Mouse (Mus musculus): ENCODE measurements around the gene Ccnd3. TPM values are rescaled to one million over a fixed set of nuclear protein-coding genes. Genes with fewer than 3 reads are reported as not detected.

Ccnd3 gene
- polyA plus RNA-seq, 1 experiment from 2014 or later: 530 TPM

- Histone ChIP-seq H3K27me3 (replicated peaks; ENCODE audit: control insufficient read depth, insufficient read depth, low read length) (peaks cover 39% of the 10 kb centered on the region), H3K36me3 (ENCODE audit: control insufficient read depth, insufficient read depth, low read length) (no peaks in the 10 kb centered on the region), H3K9ac (ENCODE audit: low read depth, low read length) (no peak overlapping the region), H3K4me1 (replicated peaks; ENCODE audit: control insufficient read depth, insufficient read depth, low read length) (peaks cover 22% of the 10 kb centered on the region), H3K4me3 (ENCODE audit: low read depth, low read length) (no peak overlapping the region), H3K4me2 (no peak overlapping the region; the same call in 1 of the 2 replicates), H3K9me3 (ENCODE audit: control insufficient read depth, low read length) (no peaks in the 10 kb centered on the region), H3K27ac (ENCODE audit: low read depth, low read length) (no peak overlapping the region)
- ATAC-seq (replicated peaks; ENCODE audit: low FRiP score) (no peak), DNase-seq (ENCODE audit: low spot score) (no peak)
- WGBS: 63% methylated on average over 11 of the region's 11 CpGs
These were observed 39.8 kb upstream of the Ccnd3 start for GRCm38 (mm10) chr17:47465016-47465415.

- H3K4me2 ChIP-seq: no peak overlapping the region
- H3K4me1 ChIP-seq (replicated peaks; ENCODE audit: control insufficient read depth, insufficient read depth, low read length): peaks cover 22% of the 10 kb centered on the region
- DNase-seq (ENCODE audit: low spot score) (no peak), ATAC-seq (replicated peaks; ENCODE audit: low FRiP score) (no peak)
- no peak overlapping the region for H3K4me3 ChIP-seq (ENCODE audit: low read depth, low read length)
- no peaks in the 10 kb centered on the region for H3K9me3 ChIP-seq (ENCODE audit: control insufficient read depth, low read length)
- no peaks in the 10 kb centered on the region for H3K36me3 ChIP-seq (ENCODE audit: control insufficient read depth, insufficient read depth, low read length)
- 32% methylated on average over 9 of the region's 9 CpGs for WGBS
- H3K27ac ChIP-seq (ENCODE audit: low read depth, low read length): no peak overlapping the region
- H3K9ac ChIP-seq (ENCODE audit: low read depth, low read length): no peak overlapping the region
- H3K27me3 ChIP-seq (replicated peaks; ENCODE audit: control insufficient read depth, insufficient read depth, low read length): peaks cover 39% of the 10 kb centered on the region
These were observed 38.6 kb upstream of the Ccnd3 start for GRCm38 (mm10) chr17:47466284-47466683.

- Histone ChIP-seq H3K27me3 (replicated peaks; ENCODE audit: control insufficient read depth, insufficient read depth, low read length) (peaks cover 43% of the 10 kb centered on the region), H3K4me2 (peak overlapping the region; percentile 60), H3K9me3 (ENCODE audit: control insufficient read depth, low read length) (no peaks in the 10 kb centered on the region), H3K4me1 (replicated peaks; ENCODE audit: control insufficient read depth, insufficient read depth, low read length) (peaks cover 25% of the 10 kb centered on the region), H3K4me3 (ENCODE audit: low read depth, low read length) (no peak overlapping the region), H3K9ac (ENCODE audit: low read depth, low read length) (no peak overlapping the region), H3K27ac (ENCODE audit: low read depth, low read length) (no peak overlapping the region), H3K36me3 (ENCODE audit: control insufficient read depth, insufficient read depth, low read length) (no peaks in the 10 kb centered on the region)
- ATAC-seq (replicated peaks; ENCODE audit: low FRiP score): no peak
- DNase-seq (ENCODE audit: low spot score): no peak
- WGBS: 68% methylated on average over 11 of the region's 11 CpGs
These were observed 37.2 kb upstream of the Ccnd3 start for GRCm38 (mm10) chr17:47467659-47468058.

GRCm38 (mm10) chr17:47468063-47468462 lies 36.8 kb upstream of the Ccnd3 start:
- DNase-seq (ENCODE audit: low spot score) (no peak), ATAC-seq (replicated peaks; ENCODE audit: low FRiP score) (no peak)
- peak overlapping the region; percentile 60 for H3K4me2 ChIP-seq
- H3K27me3 ChIP-seq (replicated peaks; ENCODE audit: control insufficient read depth, insufficient read depth, low read length): peaks cover 43% of the 10 kb centered on the region
- H3K36me3 ChIP-seq (ENCODE audit: control insufficient read depth, insufficient read depth, low read length): no peaks in the 10 kb centered on the region
- no peaks in the 10 kb centered on the region for H3K9me3 ChIP-seq (ENCODE audit: control insufficient read depth, low read length)
- H3K4me3 ChIP-seq (ENCODE audit: low read depth, low read length): peak overlapping the region; percentile 38
- 0 out of 2 replicates have a peak overlapping the region, but pooled peaks have one; percentile 31 for H3K9ac ChIP-seq (ENCODE audit: low read depth, low read length)
- H3K4me1 ChIP-seq (replicated peaks; ENCODE audit: control insufficient read depth, insufficient read depth, low read length): peaks cover 27% of the 10 kb centered on the region
- WGBS: 27% methylated on average over 14 of the region's 14 CpGs
- H3K27ac ChIP-seq (ENCODE audit: low read depth, low read length): no peak overlapping the region

GRCm38 (mm10) chr17:47468466-47468865 lies 36.4 kb upstream of the Ccnd3 start:
- no peak overlapping the region for H3K27ac ChIP-seq (ENCODE audit: low read depth, low read length)
- H3K4me3 ChIP-seq (ENCODE audit: low read depth, low read length): peak overlapping the region; percentile 38
- 8% methylated on average over 33 of the region's 34 CpGs for WGBS
- H3K27me3 ChIP-seq (replicated peaks; ENCODE audit: control insufficient read depth, insufficient read depth, low read length): peaks cover 43% of the 10 kb centered on the region
- peak overlapping the region; percentile 60 for H3K4me2 ChIP-seq
- ATAC-seq (replicated peaks; ENCODE audit: low FRiP score) (no peak), DNase-seq (ENCODE audit: low spot score) (no peak)
- 0 out of 2 replicates have a peak overlapping the region, but pooled peaks have one; percentile 31 for H3K9ac ChIP-seq (ENCODE audit: low read depth, low read length)
- no peaks in the 10 kb centered on the region for H3K9me3 ChIP-seq (ENCODE audit: control insufficient read depth, low read length)
- H3K4me1 ChIP-seq (replicated peaks; ENCODE audit: control insufficient read depth, insufficient read depth, low read length): peaks cover 30% of the 10 kb centered on the region
- no peaks in the 10 kb centered on the region for H3K36me3 ChIP-seq (ENCODE audit: control insufficient read depth, insufficient read depth, low read length)

- H3K9me3 ChIP-seq (ENCODE audit: control insufficient read depth, low read length): no peaks in the 10 kb centered on the region
- no peak overlapping the region for H3K9ac ChIP-seq (ENCODE audit: low read depth, low read length)
- peaks cover 30% of the 10 kb centered on the region for H3K4me1 ChIP-seq (replicated peaks; ENCODE audit: control insufficient read depth, insufficient read depth, low read length)
- no peak overlapping the region for H3K4me3 ChIP-seq (ENCODE audit: low read depth, low read length)
- DNase-seq (ENCODE audit: low spot score) (no peak), ATAC-seq (replicated peaks; ENCODE audit: low FRiP score) (no peak)
- H3K27me3 ChIP-seq (replicated peaks; ENCODE audit: control insufficient read depth, insufficient read depth, low read length): peaks cover 43% of the 10 kb centered on the region
- H3K36me3 ChIP-seq (ENCODE audit: control insufficient read depth, insufficient read depth, low read length): no peaks in the 10 kb centered on the region
- 84% methylated on average over 4 of the region's 4 CpGs for WGBS
- H3K27ac ChIP-seq (ENCODE audit: low read depth, low read length): no peak overlapping the region
- no peak overlapping the region for H3K4me2 ChIP-seq
These were observed 35.2 kb upstream of the Ccnd3 start for GRCm38 (mm10) chr17:47469642-47470041.

- peaks cover 25% of the 10 kb centered on the region for H3K4me1 ChIP-seq (replicated peaks; ENCODE audit: control insufficient read depth, insufficient read depth, low read length)
- 81% methylated on average over 4 of the region's 4 CpGs for WGBS
- no peak for DNase-seq (ENCODE audit: low spot score)
- no peak overlapping the region for H3K4me2 ChIP-seq
- H3K4me3 ChIP-seq (ENCODE audit: low read depth, low read length): no peak overlapping the region
- ATAC-seq (replicated peaks; ENCODE audit: low FRiP score): no peak
- no peak overlapping the region; the same call in 1 of the 2 replicates for H3K27ac ChIP-seq (ENCODE audit: low read depth, low read length)
- H3K36me3 ChIP-seq (ENCODE audit: control insufficient read depth, insufficient read depth, low read length): no peaks in the 10 kb centered on the region
- peaks cover 40% of the 10 kb centered on the region for H3K27me3 ChIP-seq (replicated peaks; ENCODE audit: control insufficient read depth, insufficient read depth, low read length)
- H3K9me3 ChIP-seq (ENCODE audit: control insufficient read depth, low read length): no peaks in the 10 kb centered on the region
- H3K9ac ChIP-seq (ENCODE audit: low read depth, low read length): no peak overlapping the region
These were observed 34.7 kb upstream of the Ccnd3 start for GRCm38 (mm10) chr17:47470121-47470520.

GRCm38 (mm10) chr17:47470686-47471085 lies 34.2 kb upstream of the Ccnd3 start:
- no peaks in the 10 kb centered on the region for H3K9me3 ChIP-seq (ENCODE audit: control insufficient read depth, low read length)
- DNase-seq (ENCODE audit: low spot score): no peak
- H3K27me3 ChIP-seq (replicated peaks; ENCODE audit: control insufficient read depth, insufficient read depth, low read length): peaks cover 34% of the 10 kb centered on the region
- H3K4me1 ChIP-seq (replicated peaks; ENCODE audit: control insufficient read depth, insufficient read depth, low read length): peaks cover 20% of the 10 kb centered on the region
- WGBS: 85% methylated on average over 5 of the region's 5 CpGs
- no peak overlapping the region for H3K4me3 ChIP-seq (ENCODE audit: low read depth, low read length)
- no peak overlapping the region for H3K27ac ChIP-seq (ENCODE audit: low read depth, low read length)
- H3K36me3 ChIP-seq (ENCODE audit: control insufficient read depth, insufficient read depth, low read length): no peaks in the 10 kb centered on the region
- H3K4me2 ChIP-seq: no peak overlapping the region
- H3K9ac ChIP-seq (ENCODE audit: low read depth, low read length): no peak overlapping the region
- ATAC-seq (replicated peaks; ENCODE audit: low FRiP score): no peak

GRCm38 (mm10) chr17:47472435-47473350 lies 32.2 kb upstream of the Ccnd3 start:
- ATAC-seq (replicated peaks; ENCODE audit: low FRiP score): no peak
- Histone ChIP-seq H3K36me3 (ENCODE audit: control insufficient read depth, insufficient read depth, low read length) (no peaks in the 10 kb centered on the region), H3K4me2 (no peak overlapping the region), H3K4me3 (ENCODE audit: low read depth, low read length) (no peak overlapping the region), H3K9me3 (ENCODE audit: control insufficient read depth, low read length) (no peaks in the 10 kb centered on the region), H3K27me3 (replicated peaks; ENCODE audit: control insufficient read depth, insufficient read depth, low read length) (peaks cover 22% of the 10 kb centered on the region), H3K9ac (ENCODE audit: low read depth, low read length) (no peak overlapping the region), H3K4me1 (replicated peaks; ENCODE audit: control insufficient read depth, insufficient read depth, low read length) (peaks cover 12% of the 10 kb centered on the region), H3K27ac (ENCODE audit: low read depth, low read length) (no peak overlapping the region)
- 31% methylated on average over 15 of the region's 15 CpGs for WGBS
- no peak for DNase-seq (ENCODE audit: low spot score)

Data from liver, embryonic 11.5 days (tissue).